Mouse (Mus musculus) G1E (cell line): ENCODE results near the gene Sorbs2.

Source experiments
- CTCF ChIP-seq: IDR thresholded peaks from 2 replicates; pipeline ENCODE4 v1.5.1; 2012; ENCODE audit warnings: low read depth, low read length, inconsistent platforms, mixed read lengths
- GATA1 ChIP-seq: IDR thresholded peaks from 2 replicates; pipeline ENCODE4 v1.6.1; 2012; ENCODE audit warnings: borderline replicate concordance, low read length, inconsistent platforms, mixed read lengths
- GATA2 ChIP-seq: IDR thresholded peaks from 2 replicates; pipeline ENCODE4 v1.6.1; 2012; ENCODE audit warnings: low read depth, low read length, inconsistent platforms, borderline replicate concordance
- POLR2AphosphoS5 ChIP-seq: IDR thresholded peaks from 2 replicates; pipeline ENCODE4 v1.6.1; 2012; ENCODE audit warnings: low read depth, low read length, inconsistent platforms; ENCODE audit not compliant: insufficient replicate concordance
- TAL1 ChIP-seq: conservative IDR thresholded peaks from 2 replicates; pipeline ENCODE4 v1.6.1; 2012; ENCODE audit warnings: low read depth, low read length, inconsistent platforms, mixed read lengths

- TF ChIP-seq CTCF (no peak), POLR2AphosphoS5 (no peak), GATA1 (no peak), TAL1 (no peak), GATA2 (no peak)
Observed at GRCm38 (mm10) chr8:45635155-45635554, 127.6 kb downstream of the Sorbs2 start.
